Mouse (Mus musculus) CH12.LX (cell line): ENCODE measurements at regions not wholly inside any gene's neighbourhood (a gene's known extent, or its start where the extent isn't known, plus 50 kb on each side); places are given as distances from the start of the nearest gene placed in this dataset.

Experiments used
- DNase-seq: peaks from one replicate; pipeline ENCODE4 v3.0.0-alpha.2; 2013; ENCODE audit errors: extremely low read depth
- H3K27ac ChIP-seq: 2 replicates; pipeline ENCODE4 v1.5.1; 2012; ENCODE audit warnings: low read depth, mild to moderate bottlenecking, control low read depth, moderate library complexity; ENCODE audit not compliant: insufficient read depth
- H3K27me3 ChIP-seq: replicated peaks from 2 replicates; pipeline ENCODE3; 2012; ENCODE audit warnings: inconsistent platforms
- H3K36me3 ChIP-seq, 2 experiments: replicated peaks in 1 of 2; 2 replicates each; pipeline versions ENCODE3 to v1.6.1; 2012; ENCODE audit warnings: inconsistent platforms in 1 of 2, low read length in 1 of 2, mild to moderate bottlenecking in 1 of 2, mixed read lengths in 1 of 2, moderate library complexity in 1 of 2; ENCODE audit not compliant: control insufficient read depth in 1 of 2, insufficient read depth in 1 of 2
- H3K4me1 ChIP-seq, 2 experiments: 2 replicates each; pipeline ENCODE4 v1.6.1; 2012; ENCODE audit warnings: inconsistent platforms in 1 of 2, moderate library complexity in 1 of 2; ENCODE audit not compliant: insufficient read depth in 2 of 2, control insufficient read depth in 1 of 2
- H3K4me2 ChIP-seq: 2 replicates; pipeline ENCODE4 v1.6.1; 2012; ENCODE audit warnings: low read depth, mild to moderate bottlenecking, control low read depth; ENCODE audit not compliant: poor library complexity, insufficient read depth, severe bottlenecking
- H3K4me3 ChIP-seq, 3 experiments: fragments of 150-350 bp in 1 of 3; sonication (generic) in 1 of 3; replicated peaks in 1 of 3; 2 replicates each; pipeline versions ENCODE3 to v1.5.1; 2011 to 2012; ENCODE audit warnings: low read depth in 2 of 3, low read length in 2 of 3, mild to moderate bottlenecking in 2 of 3, moderate library complexity in 2 of 3, control low read depth in 1 of 3, improper control_type of control experiment in 1 of 3, inconsistent platforms in 1 of 3, mixed read lengths in 1 of 3; ENCODE audit not compliant: poor library complexity in 1 of 3
- H3K79me2 ChIP-seq: replicated peaks from 2 replicates; pipeline ENCODE4 v1.6.1; 2012; ENCODE audit warnings: mild to moderate bottlenecking, moderate library complexity; ENCODE audit not compliant: control insufficient read depth, poor library complexity, insufficient read depth, severe bottlenecking; ENCODE audit errors: extremely low read depth
- H3K9ac ChIP-seq: 2 replicates; pipeline ENCODE4 v1.6.1; 2012; ENCODE audit warnings: low read depth, mild to moderate bottlenecking, control low read depth, moderate library complexity; ENCODE audit not compliant: insufficient read depth
- H3K9me3 ChIP-seq: replicated peaks from 2 replicates; pipeline ENCODE3; 2012; ENCODE audit warnings: low read length, inconsistent platforms, mixed read lengths
- BHLHE40 ChIP-seq: IDR thresholded peaks from 2 replicates; pipeline ENCODE4 v1.6.1; 2011; ENCODE audit warnings: mild to moderate bottlenecking, low read depth, low read length, improper control_type of control experiment
- CHD1 ChIP-seq: IDR thresholded peaks from 2 replicates; pipeline ENCODE4 v1.6.1; 2012; ENCODE audit warnings: low read depth, low read length, improper control_type of control experiment, inconsistent platforms
- E2F4 ChIP-seq: IDR thresholded peaks from 2 replicates; pipeline ENCODE4 v1.6.1; 2011; ENCODE audit warnings: low read depth, low read length, improper control_type of control experiment; ENCODE audit not compliant: insufficient replicate concordance
- ELF1 ChIP-seq: IDR thresholded peaks from 2 replicates; pipeline ENCODE4 v1.6.1; 2014; ENCODE audit warnings: low read depth, mild to moderate bottlenecking, inconsistent platforms, low read length, improper control_type of control experiment
- EP300 ChIP-seq: IDR thresholded peaks from 2 replicates; pipeline ENCODE4 v1.6.1; 2011; ENCODE audit warnings: low read length, improper control_type of control experiment
- IRF4 ChIP-seq: IDR thresholded peaks from 2 replicates; pipeline ENCODE4 v1.6.1; 2014; ENCODE audit warnings: low read depth, mild to moderate bottlenecking, inconsistent platforms, low read length, improper control_type of control experiment
- JUN ChIP-seq: IDR thresholded peaks from 2 replicates; pipeline ENCODE4 v1.6.1; 2011; ENCODE audit warnings: low read depth, mild to moderate bottlenecking, low read length, improper control_type of control experiment, moderate library complexity; ENCODE audit not compliant: insufficient read depth
- JUND ChIP-seq: conservative IDR thresholded peaks from 2 replicates; pipeline ENCODE4 v1.6.1; 2011; ENCODE audit warnings: low read depth, low read length, improper control_type of control experiment
- KAT2A ChIP-seq: IDR thresholded peaks from 2 replicates; pipeline ENCODE4 v1.6.1; 2012; ENCODE audit warnings: low read length, improper control_type of control experiment, inconsistent platforms; ENCODE audit not compliant: insufficient replicate concordance
- MAFK ChIP-seq: IDR thresholded peaks from 2 replicates; pipeline ENCODE4 v1.6.1; 2011; ENCODE audit warnings: low read length, improper control_type of control experiment; ENCODE audit not compliant: insufficient replicate concordance
- MAX ChIP-seq: IDR thresholded peaks from 2 replicates; pipeline ENCODE4 v1.6.1; 2011; ENCODE audit warnings: low read length, improper control_type of control experiment
- MAZ ChIP-seq: IDR thresholded peaks from 2 replicates; pipeline ENCODE4 v1.6.1; 2012; ENCODE audit warnings: low read depth, mild to moderate bottlenecking, inconsistent platforms, low read length, improper control_type of control experiment, moderate library complexity
- MEF2A ChIP-seq: IDR thresholded peaks from 2 replicates; pipeline ENCODE4 v1.6.1; 2014; ENCODE audit warnings: low read depth, mild to moderate bottlenecking, inconsistent platforms, low read length, improper control_type of control experiment, borderline replicate concordance
- MYC ChIP-seq: IDR thresholded peaks from 2 replicates; pipeline ENCODE4 v1.6.1; 2011; ENCODE audit warnings: low read depth, mild to moderate bottlenecking, improper control_type of control experiment, low read length
- NRF1 ChIP-seq: IDR thresholded peaks from 2 replicates; pipeline ENCODE4 v1.6.1; 2014; ENCODE audit warnings: low read depth, mild to moderate bottlenecking, inconsistent platforms, low read length, improper control_type of control experiment, moderate library complexity
- POLR2A ChIP-seq: IDR thresholded peaks from 2 replicates; pipeline ENCODE4 v1.6.1; 2011; ENCODE audit warnings: low read depth, mild to moderate bottlenecking, improper control_type of control experiment, low read length
- POLR2AphosphoS2 ChIP-seq: IDR thresholded peaks from 2 replicates; pipeline ENCODE4 v1.6.1; 2011; ENCODE audit warnings: low read depth, low read length, improper control_type of control experiment
- RAD21 ChIP-seq: IDR thresholded peaks from 2 replicates; pipeline ENCODE4 v1.6.1; 2011; ENCODE audit warnings: low read depth, mild to moderate bottlenecking, low read length, improper control_type of control experiment, moderate library complexity
- TBP ChIP-seq: conservative IDR thresholded peaks from 2 replicates; pipeline ENCODE4 v1.6.1; 2011; ENCODE audit warnings: low read depth, low read length, improper control_type of control experiment
- TCF12 ChIP-seq: IDR thresholded peaks from 2 replicates; pipeline ENCODE4 v1.6.1; 2014; ENCODE audit warnings: low read depth, mild to moderate bottlenecking, inconsistent platforms, low read length, improper control_type of control experiment
- UBTF ChIP-seq: IDR thresholded peaks from 2 replicates; pipeline ENCODE4 v1.6.1; 2012; ENCODE audit warnings: low read depth, mild to moderate bottlenecking, inconsistent platforms, low read length, improper control_type of control experiment, moderate library complexity
- USF1 ChIP-seq: IDR thresholded peaks from 2 replicates; pipeline ENCODE4 v1.6.1; 2014; ENCODE audit warnings: low read depth, mild to moderate bottlenecking, inconsistent platforms, low read length, improper control_type of control experiment
- ZC3H11A ChIP-seq: IDR thresholded peaks from 2 replicates; pipeline ENCODE4 v1.6.1; 2012; ENCODE audit warnings: low read depth, mild to moderate bottlenecking, inconsistent platforms, low read length, improper control_type of control experiment
- ZKSCAN1 ChIP-seq: IDR thresholded peaks from 2 replicates; pipeline ENCODE4 v1.6.1; 2012; ENCODE audit warnings: low read depth, inconsistent platforms, low read length, improper control_type of control experiment, borderline replicate concordance
- ZMIZ1 ChIP-seq: IDR thresholded peaks from 2 replicates; pipeline ENCODE4 v1.6.1; 2012; ENCODE audit warnings: low read depth, mild to moderate bottlenecking, inconsistent platforms, low read length, improper control_type of control experiment
- ZNF384 ChIP-seq: IDR thresholded peaks from 2 replicates; pipeline ENCODE4 v1.6.1; 2012; ENCODE audit warnings: low read depth, low read length, improper control_type of control experiment, inconsistent platforms
- dilution Hi-C: fragments of 300-500 bp; cut with MboI; formaldehyde crosslinking; loops from 2 replicates; pipeline ENCODE4 v1.14.3; 2020; ENCODE audit warnings: low sequenced_read_pairs; ENCODE audit not compliant: extremely low pct_unique_long_range_greater_than_20kb, extremely low pct_ligation_motif_present
- in situ Hi-C: fragments of 300-500 bp; cut with MboI; formaldehyde crosslinking; loops from 3 replicates; pipeline ENCODE4 v1.14.3; 2019; ENCODE audit warnings: low sequenced_read_pairs, low pct_ligation_motif_present, low pct_unique_long_range_greater_than_20kb, mixed read lengths

DNA sequence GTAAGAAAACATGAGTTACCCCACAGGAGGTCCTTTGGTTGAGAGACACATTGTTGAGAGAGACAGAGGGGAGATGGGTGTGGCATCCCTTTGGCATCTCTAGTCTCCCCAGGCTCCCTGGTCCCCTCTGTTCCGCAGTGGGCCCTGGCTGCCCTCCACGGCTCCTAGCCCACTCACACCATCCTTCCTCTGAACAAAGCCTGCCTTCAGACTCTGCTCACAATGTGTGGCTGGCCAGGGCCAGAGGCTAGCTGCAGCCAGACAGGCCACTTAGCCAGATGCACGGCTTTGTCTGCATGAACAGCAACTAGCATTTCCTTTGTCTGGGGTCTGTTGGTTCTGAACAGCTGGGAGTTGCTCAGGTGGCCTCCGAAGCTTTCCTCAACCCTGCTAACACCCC, 110.7 kb upstream of the Lgalsl start:
- in situ Hi-C loops (no loop called here), dilution Hi-C loops (no loop called here)
- TF ChIP-seq KAT2A (no peak), CHD1 (no peak), MEF2A (no peak), EP300 (no peak), USF1 (no peak), POLR2A (no peak), UBTF (no peak), ZC3H11A (no peak), ZKSCAN1 (no peak), MAX (no peak), TCF12 (no peak), ZMIZ1 (no peak), ZNF384 (no peak), E2F4 (no peak), TBP (no peak), MYC (no peak)
- Histone ChIP-seq H3K9ac (no peak overlapping the region), H3K36me3 (no peaks in the 10 kb centered on the region), H3K4me1 (peaks cover 4 to 5% of the 10 kb centered on the region in 2 experiments; a peak in 3 of 4 replicates), H3K27me3 (peaks cover 2% of the 10 kb centered on the region), H3K4me2 (no peak overlapping the region), H3K4me3 (no peak overlapping the region), H3K27ac (no peak overlapping the region), H3K9me3 (no peaks in the 10 kb centered on the region), H3K79me2 (no peaks in the 10 kb centered on the region)
- DNase-seq = no peak

DNA sequence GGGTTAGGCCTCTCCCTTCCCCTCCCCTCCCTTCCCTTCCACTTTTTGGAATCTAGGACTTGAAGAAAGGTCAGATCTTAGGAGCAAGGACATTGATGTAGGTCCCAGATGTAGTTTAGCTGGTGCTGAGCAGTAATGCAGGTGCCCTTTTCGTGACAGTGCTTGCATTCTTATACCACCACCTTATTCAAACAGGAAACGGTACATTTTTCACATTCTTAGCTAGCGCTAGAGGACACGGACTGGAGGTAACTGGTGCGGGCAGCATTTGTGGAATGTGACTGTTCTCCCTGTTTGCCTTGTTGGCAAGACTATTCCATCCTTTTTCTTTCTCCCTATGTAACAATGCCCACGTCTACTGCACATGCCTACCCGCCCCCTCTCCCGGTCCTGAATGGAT, 124.7 kb upstream of the Lgalsl start:
- Histone ChIP-seq H3K4me1 (peaks cover 2 to 21% of the 10 kb centered on the region in 2 experiments), H3K4me3 (no peak overlapping the region), H3K27ac (no peak overlapping the region), H3K9ac (no peak overlapping the region), H3K4me2 (no peak overlapping the region), H3K27me3 (no peaks in the 10 kb centered on the region), H3K36me3 (no peaks in the 10 kb centered on the region), H3K79me2 (no peaks in the 10 kb centered on the region), H3K9me3 (no peaks in the 10 kb centered on the region)
- dilution Hi-C loops (no loop called here), in situ Hi-C loops (no loop called here)
- DNase-seq = no peak
- TF ChIP-seq MAZ = no peak
- no peak for TF ChIP-seq EP300
- TF ChIP-seq JUN = no peak
- no peak for TF ChIP-seq POLR2AphosphoS2
- TF ChIP-seq NRF1 = no peak
- no peak for TF ChIP-seq ELF1
- no peak for TF ChIP-seq TBP
- TF ChIP-seq MAFK = no peak
- no peak for TF ChIP-seq JUND
- no peak for TF ChIP-seq USF1
- TF ChIP-seq KAT2A = no peak
- TF ChIP-seq UBTF = no peak
- TF ChIP-seq TCF12 = no peak
- TF ChIP-seq RAD21 = no peak
- TF ChIP-seq ZC3H11A = no peak
- TF ChIP-seq BHLHE40 = no peak
- TF ChIP-seq POLR2A = no peak
- TF ChIP-seq IRF4 = no peak
- TF ChIP-seq MYC = no peak
